Mouse (Mus musculus) kidney, postnatal 25 days (tissue): ENCODE measurements at regions not wholly inside any gene's neighbourhood (a gene's known extent, or its start where the extent isn't known, plus 50 kb on each side); places are given as distances from the start of the nearest gene placed in this dataset.

Experiments
- DNase-seq, 2 experiments: peaks; one replicate each; pipeline ENCODE4 v3.0.0; 2021; ENCODE audit warnings: mixed read lengths in 2 of 2

GRCm38 (mm10) chr13:54285968-54286367 lies 85.2 kb upstream of the Cplx2 start:
- DNase-seq: no peak

- DNase-seq: no peak
These were observed 84.5 kb upstream of the Cplx2 start for GRCm38 (mm10) chr13:54286616-54287015.

GRCm38 (mm10) chr13:54290066-54290465 lies 81.1 kb upstream of the Cplx2 start:
- DNase-seq: no peak

- DNase-seq: no peak
These were observed 78.8 kb upstream of the Cplx2 start for GRCm38 (mm10) chr13:54292394-54292793.

GRCm38 (mm10) chr13:54293006-54293405 lies 78.1 kb upstream of the Cplx2 start:
- DNase-seq: no peak

- no peak for DNase-seq
These were observed 75.5 kb upstream of the Cplx2 start for GRCm38 (mm10) chr13:54295475-54296259.

- DNase-seq: no peak
These were observed 74.9 kb upstream of the Cplx2 start for GRCm38 (mm10) chr13:54296260-54296555.

GRCm38 (mm10) chr13:54298851-54299250 lies 72.3 kb upstream of the Cplx2 start:
- DNase-seq: no peak

GRCm38 (mm10) chr13:54299295-54299694 lies 71.9 kb upstream of the Cplx2 start:
- no peak for DNase-seq

- DNase-seq: no peak
These were observed 70.0 kb upstream of the Cplx2 start for GRCm38 (mm10) chr13:54301110-54301509.

- no peak for DNase-seq
These were observed 69.5 kb upstream of the Cplx2 start for GRCm38 (mm10) chr13:54301677-54302076.

GRCm38 (mm10) chr13:54302351-54303070 lies 68.6 kb upstream of the Cplx2 start:
- DNase-seq: peak; percentile 37 to 69

- DNase-seq: peak; percentile 93 to 94
These were observed 67.9 kb upstream of the Cplx2 start for GRCm38 (mm10) chr13:54303071-54303924.

GRCm38 (mm10) chr13:54304251-54304650 lies 66.9 kb upstream of the Cplx2 start:
- DNase-seq: no peak

- DNase-seq: no peak
These were observed 62.6 kb upstream of the Cplx2 start for GRCm38 (mm10) chr13:54308591-54308990.

GRCm38 (mm10) chr13:54309354-54309753 lies 61.8 kb upstream of the Cplx2 start:
- DNase-seq: peak in 1 of 2 experiments; percentile 41

GRCm38 (mm10) chr13:54310144-54310543 lies 61.0 kb upstream of the Cplx2 start:
- DNase-seq: no peak

GRCm38 (mm10) chr13:54311327-54312026 lies 59.7 kb upstream of the Cplx2 start:
- no peak for DNase-seq

GRCm38 (mm10) chr13:54312405-54313185 lies 58.6 kb upstream of the Cplx2 start:
- DNase-seq: peak in 1 of 2 experiments; percentile 11

GRCm38 (mm10) chr13:54315333-54315732 lies 55.8 kb upstream of the Cplx2 start:
- DNase-seq: no peak

GRCm38 (mm10) chr13:54316907-54317306 lies 54.2 kb upstream of the Cplx2 start:
- DNase-seq: no peak

- peak in 1 of 2 experiments; percentile 35 for DNase-seq
These were observed 53.0 kb upstream of the Cplx2 start for GRCm38 (mm10) chr13:54318161-54318560.
